Mouse (Mus musculus): ENCODE results near the gene Il15. TPM values are rescaled to one million over a fixed set of nuclear protein-coding genes. Genes with fewer than 3 reads are reported as not detected.

Il15 gene
- polyA plus RNA-seq (2014; fragmentation: Nextera tagmentation; extraction: Ambion mirVana), result 0.72 and 1.1 TPM in 2 replicates

GRCm38 (mm10) chr8:82402686-82403330, at the start of gene Il15:
Gene Il15 (minus strand): TSS chr8:82403222.
- 0 out of 2 replicates have a peak, but pooled peaks have one; percentile 22 for ATAC-seq (ENCODE audit: low FRiP score, low TSS enrichment)
- Histone ChIP-seq H3K36me3 (ENCODE audit: control insufficient read depth, insufficient read depth, low read length) (no peaks in the 10 kb centered on the region), H3K27ac (replicated peaks; ENCODE audit: low read depth, low read length) (no peak within 1 kb of the TSS)

DNA sequence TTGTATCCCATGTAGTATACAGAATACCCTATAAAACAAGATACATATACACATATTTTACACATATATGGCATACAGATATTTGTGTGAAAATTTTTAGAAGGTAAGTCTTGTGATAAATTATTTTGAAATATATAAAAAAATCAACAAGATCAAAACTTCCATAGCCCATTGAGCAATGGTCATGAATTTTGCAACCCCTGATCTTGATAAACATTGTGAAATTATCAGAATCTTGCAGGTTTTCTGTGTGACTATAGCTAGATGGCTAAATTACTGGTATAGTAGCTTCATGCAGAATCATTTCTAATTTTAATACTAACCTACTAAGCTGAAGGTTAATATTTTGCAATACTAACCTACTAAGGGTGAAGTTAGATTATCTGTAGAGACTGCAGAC, 41.9 kb upstream of the Il15 start:
- no peak overlapping the region for H3K9ac ChIP-seq (replicated peaks; ENCODE audit: low read length)
- H3K27me3 ChIP-seq (ENCODE audit: control insufficient read depth, insufficient read depth, low read length), result no peaks in the 10 kb centered on the region
- DNase-seq, result no peak
- no peak overlapping the region for H3K4me3 ChIP-seq (replicated peaks; ENCODE audit: low read depth, low read length)
- ATAC-seq (ENCODE audit: low FRiP score, low TSS enrichment), result no peak
- H3K27ac ChIP-seq (replicated peaks; ENCODE audit: low read depth, low read length), result no peak overlapping the region
- H3K36me3 ChIP-seq (ENCODE audit: control insufficient read depth, insufficient read depth, low read length), result no peaks in the 10 kb centered on the region
- H3K9me3 ChIP-seq (ENCODE audit: control insufficient read depth, low read length), result no peaks in the 10 kb centered on the region
- H3K4me2 ChIP-seq (ENCODE audit: low read length), result no peak overlapping the region
- H3K4me1 ChIP-seq (ENCODE audit: control insufficient read depth, insufficient read depth, low read length), result no peaks in the 10 kb centered on the region

More at GRCm38 (mm10) chr8:82402686-82403330, at the start of gene Il15:
- no peaks in the 10 kb centered on the region for H3K9me3 ChIP-seq (ENCODE audit: control insufficient read depth, low read length)
- peak within 1 kb of the TSS; percentile 30 for H3K4me3 ChIP-seq (replicated peaks; ENCODE audit: low read depth, low read length)
- DNase-seq, result peak; percentile 6
- 18% methylated on average over 13 of the region's 13 CpGs for WGBS
- peak within 1 kb of the TSS; percentile 61 for H3K4me2 ChIP-seq (ENCODE audit: low read length)
- no peaks in the 10 kb centered on the region for H3K27me3 ChIP-seq (ENCODE audit: control insufficient read depth, insufficient read depth, low read length)
- H3K4me1 ChIP-seq (ENCODE audit: control insufficient read depth, insufficient read depth, low read length), result peaks cover 11% of the 10 kb centered on the region; the same call in 1 of the 2 replicates
- no peak within 1 kb of the TSS; the same call in 1 of the 2 replicates for H3K9ac ChIP-seq (replicated peaks; ENCODE audit: low read length)

DNA sequence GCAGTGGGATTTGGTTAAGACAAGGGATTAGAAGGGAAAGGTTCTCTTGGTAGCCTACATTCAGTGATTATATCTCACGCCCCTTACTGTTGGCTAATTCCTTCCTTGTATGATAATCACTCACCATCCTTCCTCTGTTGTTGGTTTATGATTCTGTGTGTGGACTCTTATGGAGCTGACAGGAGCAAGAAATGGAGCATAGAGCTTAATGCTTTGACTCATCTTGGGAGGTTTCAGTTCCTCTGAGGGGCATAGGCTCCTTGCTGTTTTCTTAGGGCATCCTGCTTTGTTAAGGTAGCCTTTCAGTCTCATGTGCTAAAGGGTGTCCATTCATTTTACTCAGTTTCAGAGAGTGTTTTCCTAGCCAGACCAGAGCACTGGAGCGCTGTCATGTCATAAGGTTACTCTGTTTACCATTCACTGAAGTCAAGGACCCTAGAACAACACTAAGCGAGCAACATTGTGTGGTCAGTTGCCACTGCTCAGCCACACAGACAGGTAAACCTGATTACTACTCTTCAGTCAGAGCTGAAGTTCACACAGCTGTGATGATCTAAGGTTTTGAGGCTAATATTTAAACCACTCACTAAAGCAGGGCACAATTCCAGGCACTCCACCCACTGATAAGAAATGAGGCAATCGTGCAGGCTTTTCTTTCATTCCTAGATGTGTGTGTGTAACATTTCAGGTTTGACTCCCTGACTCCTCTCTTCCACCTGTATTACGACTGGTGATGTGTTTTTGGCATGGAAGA, 13.7 kb upstream of the Il15 start:
- WGBS, result 85% methylated on average over 5 of the region's 5 CpGs
- Histone ChIP-seq H3K4me3 (replicated peaks; ENCODE audit: low read depth, low read length) (no peak overlapping the region), H3K9me3 (ENCODE audit: control insufficient read depth, low read length) (no peaks in the 10 kb centered on the region), H3K4me2 (ENCODE audit: low read length) (no peak overlapping the region), H3K9ac (replicated peaks; ENCODE audit: low read length) (no peak overlapping the region), H3K36me3 (ENCODE audit: control insufficient read depth, insufficient read depth, low read length) (no peaks in the 10 kb centered on the region), H3K27ac (replicated peaks; ENCODE audit: low read depth, low read length) (no peak overlapping the region), H3K4me1 (ENCODE audit: control insufficient read depth, insufficient read depth, low read length) (no peaks in the 10 kb centered on the region), H3K27me3 (ENCODE audit: control insufficient read depth, insufficient read depth, low read length) (no peaks in the 10 kb centered on the region)
- ATAC-seq (ENCODE audit: low FRiP score, low TSS enrichment) (no peak), DNase-seq (no peak)

DNA sequence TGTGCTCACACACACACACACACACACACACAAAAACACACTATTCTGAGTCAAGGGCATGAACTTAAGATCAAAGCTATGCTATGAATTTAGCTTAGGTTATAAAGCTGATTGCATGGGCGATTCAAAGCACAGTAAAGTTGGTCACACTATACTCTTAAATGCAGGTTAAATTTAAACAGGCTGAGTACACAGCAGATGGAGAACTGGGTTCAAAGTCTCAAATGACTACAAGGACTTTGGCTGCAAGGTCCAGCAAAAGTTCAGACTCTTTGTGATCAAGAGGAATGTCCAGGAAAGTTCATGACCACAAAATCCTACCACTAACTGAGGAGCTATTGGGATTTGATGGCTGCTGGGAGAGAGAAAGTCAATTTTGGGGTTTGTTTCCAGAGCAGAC, 12.5 kb upstream of the Il15 start:
- Histone ChIP-seq H3K9me3 (ENCODE audit: control insufficient read depth, low read length) (no peaks in the 10 kb centered on the region), H3K27ac (replicated peaks; ENCODE audit: low read depth, low read length) (no peak overlapping the region), H3K4me2 (ENCODE audit: low read length) (no peak overlapping the region), H3K4me3 (replicated peaks; ENCODE audit: low read depth, low read length) (no peak overlapping the region), H3K36me3 (ENCODE audit: control insufficient read depth, insufficient read depth, low read length) (no peaks in the 10 kb centered on the region), H3K27me3 (ENCODE audit: control insufficient read depth, insufficient read depth, low read length) (no peaks in the 10 kb centered on the region), H3K9ac (replicated peaks; ENCODE audit: low read length) (no peak overlapping the region), H3K4me1 (ENCODE audit: control insufficient read depth, insufficient read depth, low read length) (no peaks in the 10 kb centered on the region)
- ATAC-seq (ENCODE audit: low FRiP score, low TSS enrichment) (no peak), DNase-seq (no peak)
- WGBS, result 86% methylated on average over 1 of the region's 1 CpGs

DNA sequence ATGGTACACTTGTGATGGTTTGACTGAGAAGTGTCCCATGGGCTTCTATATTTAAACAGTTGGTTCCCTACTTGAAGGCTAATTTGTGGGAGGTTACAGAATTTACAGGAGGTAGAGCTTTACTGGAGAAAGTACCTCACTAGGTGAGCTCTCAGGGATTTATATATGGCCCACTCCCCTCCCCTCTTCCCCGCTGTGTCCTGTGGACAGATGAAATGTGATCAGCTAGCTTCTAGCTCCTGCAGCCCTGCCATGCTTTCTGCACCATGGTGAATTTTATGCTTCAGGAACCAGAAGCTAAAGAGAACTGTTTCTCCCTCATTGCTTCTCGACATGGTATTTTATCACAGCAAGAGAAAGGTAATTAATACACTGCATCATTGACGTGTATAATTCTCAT, 7.1 kb upstream of the Il15 start:
- Histone ChIP-seq H3K27ac (replicated peaks; ENCODE audit: low read depth, low read length) (no peak overlapping the region), H3K9me3 (ENCODE audit: control insufficient read depth, low read length) (no peaks in the 10 kb centered on the region), H3K4me3 (replicated peaks; ENCODE audit: low read depth, low read length) (no peak overlapping the region), H3K9ac (replicated peaks; ENCODE audit: low read length) (no peak overlapping the region), H3K4me2 (ENCODE audit: low read length) (no peak overlapping the region), H3K27me3 (ENCODE audit: control insufficient read depth, insufficient read depth, low read length) (no peaks in the 10 kb centered on the region), H3K36me3 (ENCODE audit: control insufficient read depth, insufficient read depth, low read length) (no peaks in the 10 kb centered on the region), H3K4me1 (ENCODE audit: control insufficient read depth, insufficient read depth, low read length) (no peaks in the 10 kb centered on the region)
- ATAC-seq (ENCODE audit: low FRiP score, low TSS enrichment) (no peak), DNase-seq (no peak)
- 57% methylated on average over 3 of the region's 3 CpGs for WGBS

DNA sequence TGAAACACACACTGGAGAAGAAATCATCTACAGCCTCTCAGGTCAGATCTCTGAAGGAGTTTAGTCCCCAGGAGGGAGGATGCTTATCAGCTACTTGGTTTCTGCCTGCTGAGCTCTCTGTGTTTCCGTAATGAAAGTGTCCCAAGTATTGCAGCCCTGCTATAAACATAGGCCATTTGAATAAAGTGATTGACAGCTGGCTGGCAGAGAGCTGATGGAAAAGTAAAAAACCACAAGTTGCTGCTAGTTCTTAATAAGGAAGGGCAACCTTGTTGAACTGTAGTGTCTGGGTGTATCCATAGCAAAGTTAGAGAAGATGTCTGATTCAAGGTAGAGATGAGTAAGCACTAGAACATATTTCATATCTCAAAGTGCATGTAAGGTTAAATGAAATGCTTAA, 4.0 kb upstream of the Il15 start:
- Histone ChIP-seq H3K4me2 (ENCODE audit: low read length) (no peak overlapping the region), H3K4me3 (replicated peaks; ENCODE audit: low read depth, low read length) (no peak overlapping the region), H3K9me3 (ENCODE audit: control insufficient read depth, low read length) (no peaks in the 10 kb centered on the region), H3K36me3 (ENCODE audit: control insufficient read depth, insufficient read depth, low read length) (no peaks in the 10 kb centered on the region), H3K4me1 (ENCODE audit: control insufficient read depth, insufficient read depth, low read length) (peaks cover 9% of the 10 kb centered on the region; the same call in 1 of the 2 replicates), H3K27me3 (ENCODE audit: control insufficient read depth, insufficient read depth, low read length) (no peaks in the 10 kb centered on the region), H3K9ac (replicated peaks; ENCODE audit: low read length) (no peak overlapping the region), H3K27ac (replicated peaks; ENCODE audit: low read depth, low read length) (no peak overlapping the region)
- no peak for DNase-seq
- ATAC-seq (ENCODE audit: low FRiP score, low TSS enrichment), result no peak
- WGBS, result 51% methylated on average over 1 of the region's 1 CpGs

GRCm38 (mm10) chr8:82404068-82404467, 1.0 kb upstream of the Il15 start:
- DNase-seq (no peak), ATAC-seq (ENCODE audit: low FRiP score, low TSS enrichment) (no peak)
- H3K4me3 ChIP-seq (replicated peaks; ENCODE audit: low read depth, low read length), result no peak overlapping the region
- H3K9me3 ChIP-seq (ENCODE audit: control insufficient read depth, low read length), result no peaks in the 10 kb centered on the region
- peaks cover 11% of the 10 kb centered on the region; the same call in 1 of the 2 replicates for H3K4me1 ChIP-seq (ENCODE audit: control insufficient read depth, insufficient read depth, low read length)
- 99% methylated on average over 3 of the region's 3 CpGs for WGBS
- no peak overlapping the region for H3K27ac ChIP-seq (replicated peaks; ENCODE audit: low read depth, low read length)
- H3K27me3 ChIP-seq (ENCODE audit: control insufficient read depth, insufficient read depth, low read length), result no peaks in the 10 kb centered on the region
- no peaks in the 10 kb centered on the region for H3K36me3 ChIP-seq (ENCODE audit: control insufficient read depth, insufficient read depth, low read length)
- no peak overlapping the region for H3K9ac ChIP-seq (replicated peaks; ENCODE audit: low read length)
- H3K4me2 ChIP-seq (ENCODE audit: low read length), result no peak overlapping the region

GRCm38 (mm10) chr8:82402261-82402685, 749 bp downstream of the Il15 start:
- H3K4me1 ChIP-seq (ENCODE audit: control insufficient read depth, insufficient read depth, low read length), result peaks cover 11% of the 10 kb centered on the region; the same call in 1 of the 2 replicates
- H3K27me3 ChIP-seq (ENCODE audit: control insufficient read depth, insufficient read depth, low read length), result no peaks in the 10 kb centered on the region
- no peak overlapping the region; the same call in 1 of the 2 replicates for H3K9ac ChIP-seq (replicated peaks; ENCODE audit: low read length)
- 0 out of 2 replicates have a peak, but pooled peaks have one; percentile 37 for ATAC-seq (ENCODE audit: low FRiP score, low TSS enrichment)
- DNase-seq, result peak; percentile 30
- H3K4me3 ChIP-seq (replicated peaks; ENCODE audit: low read depth, low read length), result peak overlapping the region; percentile 30
- peak overlapping the region; percentile 61 for H3K4me2 ChIP-seq (ENCODE audit: low read length)
- H3K9me3 ChIP-seq (ENCODE audit: control insufficient read depth, low read length), result no peaks in the 10 kb centered on the region
- H3K27ac ChIP-seq (replicated peaks; ENCODE audit: low read depth, low read length), result no peak overlapping the region
- 2% methylated on average over 13 of the region's 13 CpGs for WGBS
- H3K36me3 ChIP-seq (ENCODE audit: control insufficient read depth, insufficient read depth, low read length), result no peaks in the 10 kb centered on the region
